Mouse (Mus musculus): Measurements from ENCODE around the gene Spsb1. TPM values are rescaled to one million over a fixed set of nuclear protein-coding genes. Genes with fewer than 3 reads are reported as not detected.

Gene Spsb1
- polyA plus RNA-seq, 1 experiment from 2014 or later = 17.0 TPM

GRCm38 (mm10) chr4:149988931-149989556, 34.2 kb upstream of the Spsb1 start:
- peak overlapping the region; percentile 89 for H3K27ac ChIP-seq (ENCODE audit: low read length)
- peak overlapping the region; percentile 35 for H3K4me3 ChIP-seq (ENCODE audit: low read length)
- peak; percentile 89 for ATAC-seq
- H3K9me3 ChIP-seq (ENCODE audit: control insufficient read depth, low read length) = no peaks in the 10 kb centered on the region
- peak overlapping the region; percentile 54 for H3K9ac ChIP-seq (ENCODE audit: low read depth, low read length)
- peak overlapping the region; percentile 75 for H3K4me2 ChIP-seq (ENCODE audit: low read depth, low read length)
- no peaks in the 10 kb centered on the region for H3K27me3 ChIP-seq (replicated peaks; ENCODE audit: control insufficient read depth, insufficient read depth, low read length)
- no peaks in the 10 kb centered on the region; the same call in 1 of the 2 replicates for H3K36me3 ChIP-seq (ENCODE audit: control insufficient read depth, insufficient read depth, low read length)
- peaks cover 44% of the 10 kb centered on the region for H3K4me1 ChIP-seq (ENCODE audit: control insufficient read depth, insufficient read depth, low read length)
- WGBS = 3% methylated on average over 21 of the region's 21 CpGs

- Histone ChIP-seq H3K9ac (ENCODE audit: low read depth, low read length) (peak overlapping the region; percentile 54), H3K4me2 (ENCODE audit: low read depth, low read length) (peak overlapping the region; percentile 75), H3K36me3 (ENCODE audit: control insufficient read depth, insufficient read depth, low read length) (no peaks in the 10 kb centered on the region; the same call in 1 of the 2 replicates), H3K9me3 (ENCODE audit: control insufficient read depth, low read length) (no peaks in the 10 kb centered on the region), H3K27me3 (replicated peaks; ENCODE audit: control insufficient read depth, insufficient read depth, low read length) (no peaks in the 10 kb centered on the region), H3K4me3 (ENCODE audit: low read length) (peak overlapping the region; percentile 35), H3K27ac (ENCODE audit: low read length) (peak overlapping the region; percentile 89), H3K4me1 (ENCODE audit: control insufficient read depth, insufficient read depth, low read length) (peaks cover 41% of the 10 kb centered on the region)
- ATAC-seq = no peak
- WGBS = 82% methylated on average over 6 of the region's 6 CpGs
Measured at GRCm38 (mm10) chr4:149988301-149988700, 33.5 kb upstream of the Spsb1 start.

- Histone ChIP-seq H3K27me3 (replicated peaks; ENCODE audit: control insufficient read depth, insufficient read depth, low read length) (no peaks in the 10 kb centered on the region), H3K4me2 (ENCODE audit: low read depth, low read length) (no peak overlapping the region), H3K4me1 (ENCODE audit: control insufficient read depth, insufficient read depth, low read length) (peaks cover 34% of the 10 kb centered on the region), H3K4me3 (ENCODE audit: low read length) (no peak overlapping the region), H3K9ac (ENCODE audit: low read depth, low read length) (no peak overlapping the region), H3K9me3 (ENCODE audit: control insufficient read depth, low read length) (no peaks in the 10 kb centered on the region), H3K36me3 (ENCODE audit: control insufficient read depth, insufficient read depth, low read length) (peaks cover 3% of the 10 kb centered on the region), H3K27ac (ENCODE audit: low read length) (no peak overlapping the region)
- 76% methylated on average over 10 of the region's 10 CpGs for WGBS
- no peak for ATAC-seq
Measured at GRCm38 (mm10) chr4:149986671-149987417, 32.0 kb upstream of the Spsb1 start.

- no peak overlapping the region for H3K4me2 ChIP-seq (ENCODE audit: low read depth, low read length)
- no peaks in the 10 kb centered on the region for H3K27me3 ChIP-seq (replicated peaks; ENCODE audit: control insufficient read depth, insufficient read depth, low read length)
- H3K27ac ChIP-seq (ENCODE audit: low read length) = no peak overlapping the region
- peaks cover 11% of the 10 kb centered on the region for H3K36me3 ChIP-seq (ENCODE audit: control insufficient read depth, insufficient read depth, low read length)
- H3K9ac ChIP-seq (ENCODE audit: low read depth, low read length) = no peak overlapping the region
- no peak for ATAC-seq
- no peaks in the 10 kb centered on the region for H3K9me3 ChIP-seq (ENCODE audit: control insufficient read depth, low read length)
- H3K4me1 ChIP-seq (ENCODE audit: control insufficient read depth, insufficient read depth, low read length) = peaks cover 14% of the 10 kb centered on the region
- H3K4me3 ChIP-seq (ENCODE audit: low read length) = no peak overlapping the region
- 92% methylated on average over 23 of the region's 23 CpGs for WGBS
Measured at GRCm38 (mm10) chr4:149983921-149984645, 29.2 kb upstream of the Spsb1 start.

GRCm38 (mm10) chr4:149982154-149982553, 27.3 kb upstream of the Spsb1 start:
- ATAC-seq = no peak
- Histone ChIP-seq H3K4me1 (ENCODE audit: control insufficient read depth, insufficient read depth, low read length) (peaks cover 16% of the 10 kb centered on the region), H3K4me3 (ENCODE audit: low read length) (no peak overlapping the region), H3K4me2 (ENCODE audit: low read depth, low read length) (no peak overlapping the region), H3K9me3 (ENCODE audit: control insufficient read depth, low read length) (no peaks in the 10 kb centered on the region), H3K36me3 (ENCODE audit: control insufficient read depth, insufficient read depth, low read length) (peaks cover 11% of the 10 kb centered on the region), H3K9ac (ENCODE audit: low read depth, low read length) (no peak overlapping the region), H3K27me3 (replicated peaks; ENCODE audit: control insufficient read depth, insufficient read depth, low read length) (no peaks in the 10 kb centered on the region), H3K27ac (ENCODE audit: low read length) (no peak overlapping the region)
- 79% methylated on average over 15 of the region's 15 CpGs for WGBS

GRCm38 (mm10) chr4:149979819-149980308, 25.0 kb upstream of the Spsb1 start:
- Histone ChIP-seq H3K4me3 (ENCODE audit: low read length) (no peak overlapping the region), H3K4me1 (ENCODE audit: control insufficient read depth, insufficient read depth, low read length) (peaks cover 16% of the 10 kb centered on the region), H3K27ac (ENCODE audit: low read length) (no peak overlapping the region), H3K4me2 (ENCODE audit: low read depth, low read length) (0 out of 2 replicates have a peak overlapping the region, but pooled peaks have one; percentile 19), H3K9ac (ENCODE audit: low read depth, low read length) (0 out of 2 replicates have a peak overlapping the region, but pooled peaks have one; percentile 11), H3K27me3 (replicated peaks; ENCODE audit: control insufficient read depth, insufficient read depth, low read length) (no peaks in the 10 kb centered on the region), H3K9me3 (ENCODE audit: control insufficient read depth, low read length) (no peaks in the 10 kb centered on the region), H3K36me3 (ENCODE audit: control insufficient read depth, insufficient read depth, low read length) (peaks cover 11% of the 10 kb centered on the region)
- ATAC-seq = peak; percentile 47
- WGBS = 6% methylated on average over 12 of the region's 12 CpGs

GRCm38 (mm10) chr4:149978820-149979219, 24.0 kb upstream of the Spsb1 start:
- WGBS = 86% methylated on average over 2 of the region's 2 CpGs
- no peak overlapping the region for H3K9ac ChIP-seq (ENCODE audit: low read depth, low read length)
- peaks cover 11% of the 10 kb centered on the region for H3K36me3 ChIP-seq (ENCODE audit: control insufficient read depth, insufficient read depth, low read length)
- peaks cover 16% of the 10 kb centered on the region for H3K4me1 ChIP-seq (ENCODE audit: control insufficient read depth, insufficient read depth, low read length)
- no peak overlapping the region for H3K4me2 ChIP-seq (ENCODE audit: low read depth, low read length)
- H3K27ac ChIP-seq (ENCODE audit: low read length) = no peak overlapping the region
- H3K4me3 ChIP-seq (ENCODE audit: low read length) = no peak overlapping the region
- H3K9me3 ChIP-seq (ENCODE audit: control insufficient read depth, low read length) = no peaks in the 10 kb centered on the region
- no peak for ATAC-seq
- no peaks in the 10 kb centered on the region for H3K27me3 ChIP-seq (replicated peaks; ENCODE audit: control insufficient read depth, insufficient read depth, low read length)

GRCm38 (mm10) chr4:149977801-149978544, 23.1 kb upstream of the Spsb1 start:
- H3K4me3 ChIP-seq (ENCODE audit: low read length) = no peak overlapping the region
- peak overlapping the region; percentile 31; the same call in 1 of the 2 replicates for H3K9ac ChIP-seq (ENCODE audit: low read depth, low read length)
- no peak overlapping the region for H3K4me2 ChIP-seq (ENCODE audit: low read depth, low read length)
- ATAC-seq = peak; percentile 47; the same call in 1 of the 2 replicates
- peaks cover 16% of the 10 kb centered on the region for H3K4me1 ChIP-seq (ENCODE audit: control insufficient read depth, insufficient read depth, low read length)
- H3K36me3 ChIP-seq (ENCODE audit: control insufficient read depth, insufficient read depth, low read length) = peaks cover 11% of the 10 kb centered on the region; the same call in 1 of the 2 replicates
- 52% methylated on average over 17 of the region's 17 CpGs for WGBS
- no peaks in the 10 kb centered on the region for H3K9me3 ChIP-seq (ENCODE audit: control insufficient read depth, low read length)
- H3K27ac ChIP-seq (ENCODE audit: low read length) = no peak overlapping the region
- H3K27me3 ChIP-seq (replicated peaks; ENCODE audit: control insufficient read depth, insufficient read depth, low read length) = no peaks in the 10 kb centered on the region

All from intestine, embryonic 16.5 days (tissue).